Mouse (Mus musculus): Measurements from ENCODE around the gene Kcnmb4. TPM values are rescaled to one million over a fixed set of nuclear protein-coding genes. Genes with fewer than 3 reads are reported as not detected.

Kcnmb4 gene
- polyA plus RNA-seq, 1 experiment, result 11.3 TPM

DNA sequence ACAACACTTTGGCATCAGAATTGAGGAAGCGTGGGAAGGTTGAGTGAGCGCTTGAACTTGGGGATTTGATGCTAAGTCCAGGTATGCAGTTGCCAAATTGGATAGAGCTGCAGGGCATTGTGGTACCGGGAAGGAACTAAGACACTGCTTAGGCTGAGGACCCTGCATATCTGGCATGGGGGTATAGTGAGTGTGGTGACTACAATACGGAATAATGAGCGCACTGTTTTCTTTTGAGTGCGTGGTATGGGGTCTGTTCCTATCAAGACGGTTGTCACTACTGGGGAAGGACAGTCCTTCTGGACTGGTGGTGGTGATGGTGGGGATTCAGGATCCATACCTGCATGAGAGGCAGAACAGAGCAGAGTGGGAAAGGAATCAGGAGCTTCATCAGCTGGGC is 32.7 kb downstream of the Kcnmb4 start:
- no peak for DNase-seq
- WGBS, result 96% methylated on average over 7 of the region's 7 CpGs
- TF ChIP-seq CTCF (IDR thresholded peaks at IDR 0.05; ENCODE audit: insufficient read depth, low read length) (no peak), POLR2A (IDR thresholded peaks at IDR 0.05; ENCODE audit: borderline replicate concordance, extremely low read depth, low read depth, low read length) (no peak)

DNA sequence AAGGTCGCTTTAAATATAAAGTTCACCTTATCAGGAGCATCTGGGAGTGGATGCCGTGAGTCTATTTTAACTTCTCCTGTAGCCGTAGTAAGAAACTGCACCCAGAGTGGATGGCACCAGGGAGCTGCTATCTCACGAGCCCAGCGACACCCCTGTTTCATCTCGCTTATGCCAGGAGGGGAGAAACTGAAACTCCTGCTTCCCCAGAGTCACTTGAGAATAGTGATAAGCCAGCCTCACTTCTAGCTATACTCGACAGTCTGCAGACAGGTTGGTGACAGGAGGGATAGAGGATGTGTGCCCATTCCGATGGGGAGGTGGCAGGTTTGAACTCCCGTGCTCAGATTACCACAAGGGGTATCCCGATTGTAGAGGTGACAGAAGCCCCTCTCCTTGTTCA is 33.6 kb downstream of the Kcnmb4 start:
- Histone ChIP-seq H3K4me1 (ENCODE audit: control insufficient read depth, insufficient read depth, low read length) (no peaks in the 10 kb centered on the region), H3K4me3 (replicated peaks; ENCODE audit: extremely low read depth, low read depth, low read length) (no peak overlapping the region)
- DNase-seq, result no peak
- no peak for TF ChIP-seq POLR2A (IDR thresholded peaks at IDR 0.05; ENCODE audit: borderline replicate concordance, extremely low read depth, low read depth, low read length)
- TF ChIP-seq CTCF (IDR thresholded peaks at IDR 0.05; ENCODE audit: insufficient read depth, low read length), result no peak
- 80% methylated on average over 10 of the region's 10 CpGs for WGBS

More for the DNA sequence above, 32.7 kb downstream of the Kcnmb4 start:
- Histone ChIP-seq H3K4me3 (replicated peaks; ENCODE audit: extremely low read depth, low read depth, low read length) (no peak overlapping the region), H3K4me1 (ENCODE audit: control insufficient read depth, insufficient read depth, low read length) (no peaks in the 10 kb centered on the region)

DNA sequence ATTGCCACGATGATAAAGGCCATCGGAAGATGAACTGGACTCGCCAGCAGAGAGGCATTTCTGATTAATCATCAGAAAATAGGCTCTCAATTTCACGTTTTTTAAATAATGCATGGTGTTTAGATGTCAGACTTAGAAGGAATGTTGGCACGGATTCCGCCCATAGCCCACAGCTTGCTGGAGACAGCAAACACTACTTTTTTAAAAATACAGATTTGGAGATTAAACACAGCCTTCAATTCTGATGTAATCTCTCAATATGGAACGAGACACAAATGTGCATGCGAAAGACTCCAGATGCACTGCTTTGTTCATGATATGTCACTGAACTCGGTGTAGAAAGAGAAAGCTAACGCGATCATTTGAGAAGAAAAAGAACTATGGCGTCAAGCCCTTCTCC is 38.2 kb downstream of the Kcnmb4 start:
- 71% methylated on average over 12 of the region's 12 CpGs for WGBS
- DNase-seq, result no peak
- H3K4me3 ChIP-seq (replicated peaks; ENCODE audit: extremely low read depth, low read depth, low read length), result no peak overlapping the region
- H3K4me1 ChIP-seq (ENCODE audit: control insufficient read depth, insufficient read depth, low read length), result no peaks in the 10 kb centered on the region; the same call in 1 of the 2 replicates
- TF ChIP-seq POLR2A (IDR thresholded peaks at IDR 0.05; ENCODE audit: borderline replicate concordance, extremely low read depth, low read depth, low read length) (no peak), CTCF (IDR thresholded peaks at IDR 0.05; ENCODE audit: insufficient read depth, low read length) (no peak)

DNA sequence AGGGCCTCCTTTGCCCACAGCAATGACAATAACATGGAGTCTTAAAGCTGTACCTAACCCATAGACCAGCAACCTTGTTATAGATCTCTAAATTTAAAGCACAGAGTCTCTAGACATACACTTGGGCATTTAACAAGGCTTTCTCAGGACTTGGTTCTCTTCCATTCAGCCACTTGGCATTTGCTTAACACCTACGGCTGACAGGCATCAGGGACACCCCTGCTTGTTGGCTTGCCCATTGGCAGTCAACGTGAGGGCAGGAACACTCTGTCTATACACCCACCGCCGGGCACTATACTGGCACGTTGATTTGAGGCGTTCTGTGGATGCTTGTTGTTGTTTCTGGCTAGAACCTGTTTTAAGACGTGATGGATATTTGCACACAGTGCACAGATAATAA is 41.3 kb downstream of the Kcnmb4 start:
- WGBS, result 83% methylated on average over 7 of the region's 7 CpGs
- DNase-seq, result no peak
- Histone ChIP-seq H3K4me1 (ENCODE audit: control insufficient read depth, insufficient read depth, low read length) (no peaks in the 10 kb centered on the region; the same call in 1 of the 2 replicates), H3K4me3 (replicated peaks; ENCODE audit: extremely low read depth, low read depth, low read length) (no peak overlapping the region)
- TF ChIP-seq POLR2A (IDR thresholded peaks at IDR 0.05; ENCODE audit: borderline replicate concordance, extremely low read depth, low read depth, low read length) (no peak), CTCF (IDR thresholded peaks at IDR 0.05; ENCODE audit: insufficient read depth, low read length) (no peak)

DNA sequence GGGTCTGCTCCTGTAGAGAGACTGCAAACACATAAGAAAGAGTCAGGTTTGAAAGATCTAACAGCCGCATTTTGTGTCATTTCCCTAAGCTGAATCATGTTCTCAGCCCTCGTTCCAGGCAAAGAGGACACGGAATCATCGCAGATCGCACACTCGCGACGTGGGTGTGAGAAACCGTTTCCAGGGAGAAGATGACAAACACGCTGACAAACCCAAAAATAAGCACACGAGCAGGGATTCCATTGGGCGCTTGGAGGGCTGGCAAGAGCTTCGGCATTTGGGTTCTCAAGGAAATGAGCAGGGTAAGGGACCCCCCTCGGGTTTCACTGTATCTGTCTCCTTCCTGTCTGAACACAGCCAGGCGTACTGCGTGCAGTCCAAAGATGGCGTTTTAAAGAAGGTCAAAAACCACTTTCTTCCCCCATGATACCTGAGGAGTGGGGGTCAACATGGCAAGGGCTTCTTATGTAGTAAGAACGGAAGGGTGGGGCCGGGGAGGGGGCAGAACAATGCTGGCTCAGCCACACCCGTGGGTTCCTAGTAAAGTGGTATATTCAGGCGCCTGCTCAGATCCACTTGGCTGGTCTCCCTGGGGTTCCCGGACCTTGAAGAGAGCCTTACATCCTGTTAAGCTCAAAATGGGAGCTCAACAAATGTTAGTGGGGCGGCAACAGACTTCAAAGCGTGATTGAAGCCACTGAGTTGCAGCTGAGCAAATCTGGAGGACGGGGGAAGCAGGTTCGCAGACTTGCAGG is 45.5 kb downstream of the Kcnmb4 start:
- WGBS, result 91% methylated on average over 26 of the region's 26 CpGs
- TF ChIP-seq POLR2A (IDR thresholded peaks at IDR 0.05; ENCODE audit: borderline replicate concordance, extremely low read depth, low read depth, low read length) (no peak), CTCF (IDR thresholded peaks at IDR 0.05; ENCODE audit: insufficient read depth, low read length) (no peak)
- H3K4me3 ChIP-seq (replicated peaks; ENCODE audit: extremely low read depth, low read depth, low read length), result no peak overlapping the region
- H3K4me1 ChIP-seq (ENCODE audit: control insufficient read depth, insufficient read depth, low read length), result no peaks in the 10 kb centered on the region
- DNase-seq, result no peak

DNA sequence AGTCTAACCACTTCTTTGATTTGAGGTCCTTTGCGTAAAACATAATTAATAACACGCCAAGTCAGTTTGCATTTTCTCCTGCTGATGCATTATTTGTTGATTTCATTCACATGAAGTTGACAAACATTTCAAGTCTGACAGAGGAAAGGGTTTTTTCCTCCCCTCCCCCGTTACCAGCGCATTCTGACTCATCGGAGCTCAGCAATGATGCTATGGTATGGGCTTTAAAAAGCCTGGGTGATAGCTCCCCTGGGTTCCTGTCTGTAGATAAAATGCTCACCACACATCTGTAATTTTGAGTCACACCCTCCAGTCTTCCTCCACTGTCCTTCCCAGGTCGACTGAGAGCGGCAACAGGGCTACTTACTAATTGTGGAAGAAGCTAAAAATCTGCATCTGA is 47.5 kb downstream of the Kcnmb4 start:
- DNase-seq, result no peak
- TF ChIP-seq POLR2A (IDR thresholded peaks at IDR 0.05; ENCODE audit: borderline replicate concordance, extremely low read depth, low read depth, low read length) (no peak), CTCF (IDR thresholded peaks at IDR 0.05; ENCODE audit: insufficient read depth, low read length) (no peak)
- H3K4me1 ChIP-seq (ENCODE audit: control insufficient read depth, insufficient read depth, low read length), result no peaks in the 10 kb centered on the region
- no peak overlapping the region for H3K4me3 ChIP-seq (replicated peaks; ENCODE audit: extremely low read depth, low read depth, low read length)
- WGBS, result 83% methylated on average over 7 of the region's 7 CpGs

DNA sequence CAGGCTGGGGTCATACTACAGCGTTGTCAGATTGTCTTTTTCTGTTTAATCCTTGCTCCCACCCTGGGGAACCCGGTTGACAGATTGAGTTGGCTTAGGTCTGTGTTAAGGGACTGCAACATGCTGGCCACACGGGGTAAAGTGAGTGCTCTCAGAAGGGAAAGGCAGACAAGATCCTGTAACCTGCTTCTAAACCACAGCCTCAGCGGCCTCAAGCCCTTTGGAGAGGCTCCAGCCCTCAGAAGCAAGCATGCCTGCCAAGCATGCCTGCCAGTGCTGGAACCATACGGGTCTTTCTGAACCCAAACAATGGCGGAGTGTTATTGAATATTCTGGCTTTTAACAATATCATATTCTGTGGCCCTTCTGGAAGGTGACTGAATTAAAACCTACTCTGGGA is 48.8 kb downstream of the Kcnmb4 start:
- no peak for DNase-seq
- no peak for TF ChIP-seq POLR2A (IDR thresholded peaks at IDR 0.05; ENCODE audit: borderline replicate concordance, extremely low read depth, low read depth, low read length)
- H3K4me1 ChIP-seq (ENCODE audit: control insufficient read depth, insufficient read depth, low read length), result no peaks in the 10 kb centered on the region
- no peak overlapping the region for H3K4me3 ChIP-seq (replicated peaks; ENCODE audit: extremely low read depth, low read depth, low read length)
- 82% methylated on average over 6 of the region's 6 CpGs for WGBS

DNA sequence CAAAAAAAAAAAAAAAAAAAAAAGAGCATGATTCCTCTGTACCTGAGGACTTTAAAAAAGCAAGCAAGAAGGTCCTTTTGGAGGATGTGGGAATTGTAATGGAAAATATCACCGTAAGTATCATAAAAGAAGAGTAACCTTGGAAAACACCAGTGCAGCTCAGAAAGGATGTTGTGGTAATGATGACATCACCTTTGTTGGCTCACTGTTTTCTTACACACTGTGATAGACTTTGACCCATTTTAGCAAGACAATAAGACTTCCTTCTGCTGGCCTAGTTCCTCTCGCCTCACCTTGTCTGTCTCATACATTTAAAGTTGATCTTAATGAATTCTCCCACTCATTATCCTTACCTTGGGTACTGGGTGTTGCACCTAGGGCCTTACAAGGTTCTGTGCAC is 51.1 kb downstream of the Kcnmb4 start:
- Histone ChIP-seq H3K4me1 (ENCODE audit: control insufficient read depth, insufficient read depth, low read length) (no peaks in the 10 kb centered on the region), H3K4me3 (replicated peaks; ENCODE audit: extremely low read depth, low read depth, low read length) (no peak overlapping the region)
- TF ChIP-seq POLR2A (IDR thresholded peaks at IDR 0.05; ENCODE audit: borderline replicate concordance, extremely low read depth, low read depth, low read length) (no peak), CTCF (IDR thresholded peaks at IDR 0.05; ENCODE audit: insufficient read depth, low read length) (no peak)
- DNase-seq, result no peak
- 75% methylated on average over 2 of the region's 2 CpGs for WGBS

DNA sequence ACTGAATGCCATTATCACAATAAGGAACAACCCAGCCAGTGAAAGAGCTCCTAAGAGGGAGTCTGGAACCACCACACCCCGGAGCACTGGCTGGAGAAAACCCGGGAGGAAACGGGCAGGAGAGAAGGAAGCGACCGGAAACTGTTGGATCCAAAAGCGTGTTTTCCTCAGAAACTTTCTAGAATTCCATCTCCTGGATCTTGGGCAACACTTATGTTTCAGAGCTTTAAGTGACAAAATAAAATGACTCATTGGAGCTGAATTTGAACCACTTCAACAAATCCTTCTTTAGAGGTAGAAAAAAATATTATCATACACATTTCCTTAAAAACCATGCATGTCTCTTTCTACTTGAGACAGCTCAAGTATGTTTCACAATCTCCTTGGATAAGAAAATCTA is 52.7 kb downstream of the Kcnmb4 start:
- WGBS, result 77% methylated on average over 6 of the region's 6 CpGs
- Histone ChIP-seq H3K4me3 (replicated peaks; ENCODE audit: extremely low read depth, low read depth, low read length) (no peak overlapping the region), H3K4me1 (ENCODE audit: control insufficient read depth, insufficient read depth, low read length) (no peaks in the 10 kb centered on the region)
- no peak for DNase-seq
- TF ChIP-seq POLR2A (IDR thresholded peaks at IDR 0.05; ENCODE audit: borderline replicate concordance, extremely low read depth, low read depth, low read length) (no peak), CTCF (IDR thresholded peaks at IDR 0.05; ENCODE audit: insufficient read depth, low read length) (no peak)

DNA sequence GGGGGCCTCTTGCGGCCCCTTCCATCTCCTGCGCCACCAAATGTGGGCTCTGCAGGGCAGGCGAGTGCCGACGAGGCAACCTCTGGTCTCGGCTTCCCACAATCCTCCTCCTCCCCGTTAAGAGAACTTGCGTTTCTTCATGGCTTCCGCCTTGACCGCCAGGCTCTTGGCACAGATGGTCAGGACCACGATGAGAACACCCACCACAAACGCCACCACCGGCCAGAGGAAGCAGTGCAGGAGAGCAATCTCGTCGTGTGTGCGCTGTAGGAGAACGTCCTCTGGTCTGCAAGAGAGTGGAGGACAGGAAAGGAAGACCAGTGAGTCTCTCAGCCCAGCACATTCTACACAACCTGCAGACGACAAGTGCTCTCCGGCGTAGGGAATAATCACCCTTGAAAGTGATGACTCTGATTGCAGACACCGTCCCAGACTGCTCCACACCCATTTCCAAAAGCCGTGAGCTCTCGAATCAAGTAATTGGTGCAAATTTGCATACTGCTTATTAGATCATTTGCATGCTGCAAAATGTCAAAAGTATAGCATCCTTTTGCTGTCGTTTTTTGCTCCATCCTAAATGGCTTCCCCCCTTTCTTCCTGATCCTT is 55.5 kb downstream of the Kcnmb4 start:
- WGBS, result 77% methylated on average over 24 of the region's 24 CpGs
- Histone ChIP-seq H3K4me3 (replicated peaks; ENCODE audit: extremely low read depth, low read depth, low read length) (no peak overlapping the region), H3K4me1 (ENCODE audit: control insufficient read depth, insufficient read depth, low read length) (no peaks in the 10 kb centered on the region)
- TF ChIP-seq CTCF (IDR thresholded peaks at IDR 0.05; ENCODE audit: insufficient read depth, low read length) (no peak), POLR2A (IDR thresholded peaks at IDR 0.05; ENCODE audit: borderline replicate concordance, extremely low read depth, low read depth, low read length) (no peak)
- no peak for DNase-seq
